Mouse (Mus musculus): ENCODE measurements around the gene Rpl24. TPM values are rescaled to one million over a fixed set of nuclear protein-coding genes. Genes with fewer than 3 reads are reported as not detected.

Gene Rpl24
- 969 TPM for polyA plus RNA-seq (2017; shearing (Covaris generic))

DNA sequence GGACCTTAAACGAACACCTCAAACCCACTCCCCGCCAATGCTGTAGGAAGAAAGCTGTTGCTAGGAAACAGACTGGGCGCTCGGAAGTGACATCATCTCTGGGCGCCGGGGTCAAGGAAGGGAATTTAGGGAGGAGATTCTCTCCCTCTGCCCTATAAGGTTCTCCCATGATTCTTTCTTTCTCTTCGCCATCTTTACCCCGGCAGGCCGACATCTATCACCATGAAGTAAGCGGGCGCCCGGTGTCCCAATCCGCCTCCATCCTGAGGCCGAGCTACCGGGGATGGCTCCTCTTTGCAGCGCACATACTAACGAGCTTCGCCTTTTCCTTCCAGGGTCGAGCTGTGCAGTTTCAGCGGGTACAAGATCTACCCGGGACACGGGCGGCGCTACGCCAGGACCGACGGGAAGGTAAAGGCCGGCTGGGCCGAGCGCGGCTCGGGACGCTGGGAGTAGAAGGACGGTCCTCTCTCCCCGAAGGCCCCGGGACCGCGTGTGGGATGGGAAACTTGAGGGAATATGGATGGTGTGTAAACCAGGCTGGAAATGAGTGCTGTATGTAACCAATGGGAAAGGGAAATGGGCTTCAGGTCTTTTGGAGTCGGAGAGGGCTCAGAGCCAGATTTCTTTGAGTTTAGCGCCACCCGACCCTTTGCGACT is at the start of gene Rpl24:
TSS of gene Rpl24 (plus strand) at position 64 of the 660 bp plus-strand sequence.

DNA sequence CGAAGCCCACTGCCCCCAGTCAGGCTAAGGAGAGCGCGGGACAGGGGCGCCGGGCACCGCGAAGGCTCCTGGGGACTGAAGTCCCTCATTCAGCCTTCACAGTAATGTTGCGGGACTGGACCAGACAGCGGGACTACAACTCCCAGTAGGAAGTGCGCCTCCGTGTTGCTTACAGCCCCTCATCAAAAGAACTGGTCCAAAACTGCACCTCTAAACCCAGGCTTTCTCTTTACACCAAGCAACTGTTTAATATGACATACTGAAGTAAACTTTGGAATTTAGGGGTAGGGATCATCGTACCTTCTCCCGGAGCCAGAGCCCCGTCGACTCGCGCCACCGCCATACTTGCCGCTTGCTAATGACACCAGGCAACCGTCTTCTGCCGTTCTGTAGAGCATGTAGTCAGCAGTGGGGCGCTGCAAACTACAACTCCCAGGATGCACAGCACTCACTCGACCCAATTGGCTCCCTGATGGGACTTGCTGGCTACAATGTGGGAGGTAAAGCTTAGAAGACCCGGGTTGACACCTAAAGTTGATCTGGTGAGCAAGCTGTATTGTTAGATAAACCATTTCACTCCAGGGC is 31.5 kb upstream of the Rpl24 start, which contains the start of gene Cep97:
TSS of gene Cep97 (minus strand) at position 403 of the 585 bp plus-strand sequence.

DNA sequence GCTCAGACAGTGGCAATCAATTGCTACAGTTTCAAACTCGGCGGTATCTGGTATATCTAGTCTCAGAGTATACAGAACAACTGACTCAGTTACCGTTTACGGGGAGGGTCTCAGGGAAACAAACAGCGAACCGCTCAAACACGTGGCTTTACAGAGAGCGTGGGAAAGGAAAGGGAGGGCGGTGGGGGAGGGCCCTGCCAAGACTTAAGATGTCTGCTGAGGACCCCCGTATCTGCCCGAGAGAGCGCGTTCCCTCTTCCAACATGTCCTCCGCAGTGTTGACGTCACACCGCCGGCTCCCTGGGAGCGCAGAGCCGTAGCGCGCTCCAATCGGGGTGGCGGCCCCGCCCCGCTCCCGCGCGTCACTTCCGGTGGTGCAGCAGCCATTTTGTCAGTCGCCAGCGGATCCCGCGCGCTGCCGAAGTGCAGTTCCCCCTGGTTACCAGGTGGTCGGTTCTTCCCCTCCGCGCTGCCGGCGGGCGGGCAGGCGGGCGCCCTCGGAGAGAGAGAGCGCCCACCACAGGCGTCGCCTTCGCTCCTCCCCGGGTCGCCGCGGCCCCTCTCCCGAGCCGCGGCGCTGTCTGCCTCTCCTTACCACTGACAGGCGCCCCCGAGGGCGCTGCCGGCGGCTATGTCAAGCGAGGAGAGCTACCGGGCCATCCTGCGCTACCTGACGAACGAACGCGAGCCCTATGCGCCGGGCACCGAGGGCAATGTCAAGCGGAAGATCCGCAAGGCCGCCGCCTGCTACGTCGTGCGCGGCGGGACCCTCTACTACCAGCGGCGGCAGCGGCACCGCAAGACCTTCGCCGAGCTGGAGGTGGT is 7.6 kb downstream of the Rpl24 start, which contains the start of gene Zbtb11:
TSS of gene Zbtb11 (plus strand) at position 453 of the 825 bp plus-strand sequence.

Other genes with a start within 250 kb of the Rpl24 start
- 27.1 TPM for gene Nfkbiz, start 127.4 kb upstream of the Rpl24 start, polyA plus RNA-seq (2017; shearing (Covaris generic))
- gene Nxpe3, start 71.0 kb upstream of the Rpl24 start, polyA plus RNA-seq (2017; shearing (Covaris generic)), result 41.1 TPM
- gene Cep97, start 31.4 kb upstream of the Rpl24 start, polyA plus RNA-seq (2017; shearing (Covaris generic)), result 45.2 TPM
- gene Zbtb11, start 7.6 kb downstream of the Rpl24 start, polyA plus RNA-seq (2017; shearing (Covaris generic)), result 17.8 TPM
- 111 TPM for gene Pcnp, start 63.5 kb downstream of the Rpl24 start, polyA plus RNA-seq (2017; shearing (Covaris generic))
- gene Trmt10c, start 71.5 kb downstream of the Rpl24 start, polyA plus RNA-seq (2017; shearing (Covaris generic)), result 43.0 TPM
- gene Senp7, start 82.1 kb downstream of the Rpl24 start, polyA plus RNA-seq (2017; shearing (Covaris generic)), result 71.7 TPM
- 0.38 TPM for gene Impg2, start 238.0 kb downstream of the Rpl24 start, polyA plus RNA-seq (2017; shearing (Covaris generic))

All from CD4-positive, CD25-positive, alpha-beta regulatory T cell, adult 9 weeks (primary cell).